Mouse (Mus musculus) liver (tissue): ENCODE measurements around the gene Mettl5.
"Not testable (repeated sequence)": the region's sequence is repeated elsewhere in the genome, so short reads cannot be mapped to it uniquely, and the experiment has no call there.

ENCODE experiments used
- DNase-seq: peaks from one replicate; pipeline ENCODE4 v3.0.0-alpha.2; 2020; ENCODE audit warnings: mixed read lengths

Mettl5 gene

DNA sequence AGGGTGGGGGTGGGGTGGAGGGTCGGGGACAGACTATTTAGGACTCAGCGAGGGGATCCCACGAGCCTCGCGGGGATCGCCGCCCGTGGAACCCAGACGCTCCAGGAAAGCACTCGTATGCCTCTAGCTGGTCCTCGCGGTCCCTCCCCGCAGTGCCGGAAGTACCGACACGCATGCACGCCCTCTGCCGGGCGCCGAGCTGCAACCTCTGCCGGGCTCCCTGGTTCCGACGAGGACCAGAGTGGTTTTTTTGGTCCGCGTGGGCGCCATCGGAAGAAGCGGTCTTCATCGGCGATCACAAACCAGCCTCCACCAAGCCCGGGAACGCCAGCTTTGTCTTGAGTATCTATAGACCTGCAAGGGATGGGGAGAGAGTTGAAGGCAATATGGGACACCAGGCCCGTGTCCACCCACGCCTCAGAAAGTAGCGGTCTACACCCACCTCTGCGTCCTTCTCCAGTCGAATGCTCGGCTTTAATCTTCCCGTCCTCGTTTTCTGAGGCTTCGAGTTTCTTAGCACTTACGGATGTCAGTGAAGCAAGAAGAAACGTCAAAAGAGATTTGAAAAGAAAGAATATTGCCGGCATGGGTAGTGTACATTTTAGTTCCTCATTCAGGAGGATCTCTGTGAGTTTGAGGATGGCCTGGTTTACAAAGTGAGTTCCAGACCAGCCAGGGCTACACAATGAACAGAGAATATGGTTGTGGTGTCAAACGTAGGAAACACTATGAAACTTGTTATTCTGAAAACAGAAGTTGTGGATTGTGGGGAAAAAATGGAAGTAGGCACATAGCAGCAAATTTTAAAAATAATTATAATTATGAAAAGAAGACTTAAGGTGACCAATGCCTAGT, at the start of gene Mettl5:
Mettl5 (minus strand) TSS at position 165 of the 855 bp plus-strand sequence.
- DNase-seq = peak; percentile 94

DNA sequence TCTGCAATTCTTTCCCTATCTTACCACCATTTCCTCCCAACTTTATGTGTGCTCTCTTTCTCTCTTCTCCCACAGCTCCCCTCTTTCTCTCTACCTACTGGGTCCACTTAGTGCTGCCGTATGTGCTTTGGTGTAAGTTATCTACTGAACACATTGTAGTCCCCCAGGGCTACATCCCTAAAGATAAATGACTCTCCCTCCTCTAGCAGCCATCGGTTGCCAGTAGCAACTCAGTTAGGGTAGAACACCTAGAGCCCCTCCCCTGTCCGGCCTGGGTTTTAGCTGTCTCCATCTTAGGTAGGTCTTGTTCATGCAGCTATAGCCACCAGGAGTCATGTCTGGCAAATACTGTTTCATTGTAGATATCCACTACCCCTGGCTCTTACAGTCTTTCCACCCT, 39.5 kb upstream of the Mettl5 start:
- peak; percentile 60 for DNase-seq

DNA sequence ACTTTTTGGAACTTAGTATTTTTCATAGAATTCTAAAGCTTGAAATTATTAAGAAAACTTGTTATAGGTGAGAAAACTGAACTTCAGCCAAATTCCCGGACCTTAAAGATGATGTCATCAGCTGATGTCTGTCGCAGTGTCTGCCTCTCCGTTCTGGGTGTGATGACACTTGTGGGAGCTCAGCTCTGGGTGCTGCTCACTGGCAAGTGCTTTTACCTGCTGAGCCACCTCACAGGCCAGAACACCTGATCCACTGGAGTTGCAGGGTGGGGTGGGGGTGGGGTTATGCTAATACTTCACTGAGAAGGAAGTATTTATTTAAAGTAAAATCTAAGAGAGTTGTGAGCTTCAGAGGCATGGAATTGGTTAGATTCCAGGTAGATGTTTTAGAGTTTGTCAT, 31.9 kb upstream of the Mettl5 start:
- DNase-seq = no peak

DNA sequence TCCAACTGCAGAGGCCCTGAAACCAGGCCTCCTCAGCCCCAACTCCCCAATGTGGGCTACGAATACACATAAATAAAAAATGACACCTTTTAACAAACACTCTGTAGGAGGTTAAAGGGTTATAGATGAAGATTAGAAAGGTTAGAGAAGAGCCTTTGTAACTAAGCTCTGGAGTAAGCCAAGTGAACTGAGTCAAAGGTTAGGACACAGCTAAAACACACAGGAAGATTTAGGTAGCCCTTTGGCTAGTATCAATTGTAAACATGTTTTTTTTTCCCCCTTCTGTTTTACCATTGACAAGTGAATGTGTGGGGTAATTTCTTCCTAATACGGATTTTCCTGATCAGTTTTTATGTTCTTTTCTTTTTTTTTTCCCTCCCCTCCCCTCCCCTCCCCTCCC, 27.4 kb upstream of the Mettl5 start:
- DNase-seq = no peak

DNA sequence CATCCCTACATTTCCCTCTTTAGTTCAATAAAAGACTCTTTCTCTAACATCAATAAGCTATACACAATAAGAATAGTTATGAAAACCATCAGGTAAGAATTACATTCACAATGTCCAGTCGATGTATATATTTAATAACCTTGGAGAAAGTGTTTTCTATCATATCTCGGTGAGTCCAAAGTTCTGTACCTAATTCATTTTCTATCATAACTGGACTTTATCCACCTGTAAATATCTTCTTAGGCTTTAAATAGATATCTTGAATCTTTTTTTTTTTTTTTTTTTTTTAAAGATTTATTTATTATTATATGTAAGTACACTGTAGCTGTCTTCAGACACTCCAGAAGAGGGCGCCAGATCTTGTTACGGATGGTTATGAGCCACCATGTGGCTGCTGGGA, 22.0 kb upstream of the Mettl5 start:
- not testable (repeated sequence) for DNase-seq

DNA sequence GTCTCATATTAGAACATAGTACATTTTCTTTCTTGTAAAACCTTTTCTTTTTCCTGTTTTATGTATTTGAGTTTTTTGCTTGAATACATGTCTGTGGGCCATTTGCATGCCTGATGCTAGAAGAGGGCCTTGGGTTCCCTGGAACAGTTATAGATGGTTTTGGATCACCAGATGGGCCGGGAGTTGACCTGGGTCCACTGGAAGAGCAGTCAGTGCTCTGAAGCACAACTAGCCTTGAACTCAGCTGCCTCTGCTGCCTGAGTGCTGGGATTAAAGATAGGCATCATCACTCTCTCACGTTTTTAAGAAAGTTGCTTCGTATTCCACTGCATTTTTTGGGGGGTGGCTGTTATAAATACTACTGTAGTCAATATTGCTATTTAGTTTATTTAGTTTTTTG, 18.1 kb upstream of the Mettl5 start:
- DNase-seq = no peak

DNA sequence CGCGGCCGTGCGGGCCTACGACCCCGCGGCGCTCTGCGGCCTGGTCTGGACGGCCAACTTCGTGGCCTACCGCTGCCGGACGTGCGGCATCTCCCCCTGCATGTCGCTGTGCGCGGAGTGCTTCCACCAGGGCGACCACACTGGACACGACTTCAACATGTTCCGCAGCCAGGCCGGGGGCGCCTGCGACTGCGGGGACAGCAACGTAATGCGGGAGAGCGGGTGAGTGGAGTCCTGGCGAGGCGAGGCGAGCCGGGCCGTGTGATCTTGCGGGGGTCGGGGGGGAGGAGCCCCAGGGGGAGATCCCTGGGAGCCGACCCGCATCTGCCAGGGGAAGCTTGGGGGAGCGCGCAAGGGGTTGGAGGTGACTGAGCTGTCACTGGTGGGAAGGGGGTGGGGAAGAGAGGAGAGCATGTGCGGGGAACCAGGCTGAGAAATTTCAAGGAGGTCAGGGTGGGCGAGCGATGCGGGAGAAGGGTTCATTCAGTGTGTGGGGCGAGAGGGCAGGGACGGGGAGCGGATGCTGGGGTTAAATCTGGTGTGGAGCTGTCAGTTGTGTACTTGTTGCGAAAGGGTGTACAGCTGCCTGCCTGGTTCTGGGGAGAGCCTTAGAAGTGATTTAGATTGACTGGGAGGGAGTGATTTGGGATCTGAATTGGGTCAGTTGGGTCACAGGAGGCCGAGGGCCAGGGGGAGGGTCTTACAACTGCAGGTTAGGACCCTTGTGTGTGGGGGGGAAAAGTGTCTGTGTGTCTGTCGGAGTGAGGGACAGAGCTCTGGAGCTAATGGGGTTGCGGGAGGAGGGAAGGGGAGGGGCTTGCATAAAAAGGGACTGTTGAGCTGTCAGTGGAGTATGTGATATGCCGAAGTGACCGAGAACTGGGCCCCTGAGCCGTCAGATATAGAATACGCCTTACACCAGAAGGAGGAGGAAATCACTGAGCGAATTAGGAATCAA, 12.5 kb upstream of the Mettl5 start:
- DNase-seq = peak; percentile 82

DNA sequence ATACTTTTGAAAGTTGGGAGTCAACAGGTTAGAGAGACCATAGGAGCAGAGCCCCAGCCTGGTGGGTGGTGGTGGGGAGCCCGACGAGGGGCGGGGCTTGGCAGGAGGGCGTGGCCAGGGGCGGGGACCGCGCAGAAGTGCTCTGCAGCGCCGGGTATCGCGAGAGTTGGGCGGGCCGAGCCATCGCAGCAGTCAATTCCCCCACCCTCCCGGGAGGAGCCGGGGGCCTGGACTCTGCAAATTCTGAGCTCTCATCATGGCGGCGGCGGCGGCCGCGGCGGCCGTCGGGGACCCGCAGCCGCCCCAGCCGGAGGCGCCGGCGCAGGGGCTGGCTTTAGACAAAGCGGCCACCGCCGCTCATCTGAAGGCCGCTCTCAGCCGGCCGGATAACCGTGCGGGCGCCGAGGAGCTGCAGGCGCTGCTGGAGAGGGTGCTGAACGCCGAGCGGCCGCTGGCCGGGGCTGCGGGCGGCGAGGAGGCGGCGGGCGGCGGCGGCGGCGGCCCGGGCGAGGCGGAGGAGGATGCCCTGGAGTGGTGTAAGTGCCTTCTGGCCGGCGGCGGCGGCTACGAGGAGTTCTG, 11.7 kb upstream of the Mettl5 start, which contains the start of gene Ubr3:
Ubr3 (plus strand) TSS at position 208 of the 579 bp plus-strand sequence.
- DNase-seq = peak; percentile 99

DNA sequence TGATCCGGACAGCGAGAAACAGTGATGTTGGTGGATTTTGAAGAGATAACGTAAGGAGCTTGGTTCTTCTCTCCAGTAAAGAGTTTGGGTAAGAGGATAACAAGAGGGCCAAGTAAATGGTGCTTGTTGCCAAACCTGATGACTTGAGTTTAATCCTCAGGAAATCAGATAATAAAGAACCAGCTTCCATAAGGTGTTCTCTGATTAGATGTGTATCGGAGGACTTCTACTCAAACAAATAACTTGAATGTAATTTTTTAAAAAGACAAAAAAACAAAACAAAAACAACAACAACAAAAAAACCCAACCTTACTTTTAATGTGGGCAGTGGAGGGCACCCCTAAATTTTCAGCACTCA, 10.8 kb upstream of the Mettl5 start:
- DNase-seq = no peak

DNA sequence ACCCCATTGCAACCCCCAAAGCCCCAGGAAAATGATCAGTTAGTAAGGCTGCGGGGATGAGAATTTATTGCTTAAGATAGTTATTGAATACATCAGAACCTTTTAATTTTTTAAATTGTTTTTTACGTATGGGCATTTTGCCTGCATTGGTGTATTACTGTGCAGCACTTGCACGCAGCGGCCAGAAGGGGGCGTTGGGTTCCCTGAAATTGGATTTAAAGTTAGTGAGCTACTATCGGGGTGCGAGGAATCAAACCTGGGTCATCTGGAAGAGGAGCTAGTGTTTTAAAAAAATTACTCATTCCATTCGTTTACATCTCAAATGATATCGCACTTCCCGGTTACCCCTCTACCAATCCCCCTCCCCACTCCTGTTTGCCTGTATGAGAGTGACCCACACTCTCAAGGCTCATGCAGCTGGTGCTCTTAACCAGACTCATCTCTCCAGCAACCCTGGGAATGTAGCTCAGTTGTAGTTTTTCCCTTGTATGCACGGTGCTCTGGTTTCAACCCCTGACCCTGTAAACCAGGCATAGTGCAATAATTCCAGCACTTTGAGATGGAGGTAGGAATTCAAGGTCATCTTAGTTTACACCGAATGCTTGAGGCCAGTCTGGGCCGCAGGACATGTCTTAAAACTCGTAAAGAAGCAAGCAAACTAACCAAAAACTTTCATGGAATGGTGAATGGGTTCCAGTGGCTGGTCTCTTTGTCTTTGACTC, 10.2 kb upstream of the Mettl5 start:
- peak; percentile 66 for DNase-seq

DNA sequence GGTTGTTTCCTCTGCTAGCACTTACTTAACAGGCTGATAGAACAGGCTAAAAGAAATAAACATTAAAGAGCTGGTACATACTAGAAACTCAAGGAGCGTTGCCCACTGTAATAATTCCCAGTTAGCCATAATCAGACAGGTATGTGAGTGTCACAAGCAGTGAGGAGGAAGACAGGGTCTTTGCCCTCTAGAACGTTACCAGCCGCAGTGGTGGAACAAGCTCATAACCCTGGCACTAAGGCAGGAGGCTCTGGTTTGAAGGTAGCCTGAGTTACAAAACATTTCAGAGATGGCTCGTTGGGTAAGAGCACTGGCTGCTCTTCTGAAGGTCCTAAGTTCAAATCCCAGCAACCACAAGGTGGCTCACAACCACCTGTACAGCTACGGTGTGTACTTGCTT, 8.5 kb upstream of the Mettl5 start:
- DNase-seq = no peak

DNA sequence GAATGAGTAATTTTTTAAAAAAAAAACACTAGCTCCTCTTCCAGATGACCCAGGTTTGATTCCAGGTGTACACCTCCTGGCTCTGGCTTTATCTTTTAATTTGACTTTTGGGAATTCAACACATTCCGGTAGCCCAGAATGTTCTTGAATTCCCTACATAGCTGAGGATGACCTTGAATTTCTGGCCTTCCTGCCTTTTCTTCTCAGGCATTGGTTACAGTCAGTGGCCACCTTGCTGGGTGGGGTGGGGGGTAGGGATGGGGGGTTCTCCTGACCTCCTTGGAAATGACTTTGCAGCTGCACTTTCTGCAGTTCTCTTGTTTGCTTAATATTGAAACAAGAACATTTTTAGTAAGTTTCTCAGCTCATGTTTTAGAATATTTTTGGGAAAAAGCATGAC, 7.7 kb upstream of the Mettl5 start:
- no peak for DNase-seq

DNA sequence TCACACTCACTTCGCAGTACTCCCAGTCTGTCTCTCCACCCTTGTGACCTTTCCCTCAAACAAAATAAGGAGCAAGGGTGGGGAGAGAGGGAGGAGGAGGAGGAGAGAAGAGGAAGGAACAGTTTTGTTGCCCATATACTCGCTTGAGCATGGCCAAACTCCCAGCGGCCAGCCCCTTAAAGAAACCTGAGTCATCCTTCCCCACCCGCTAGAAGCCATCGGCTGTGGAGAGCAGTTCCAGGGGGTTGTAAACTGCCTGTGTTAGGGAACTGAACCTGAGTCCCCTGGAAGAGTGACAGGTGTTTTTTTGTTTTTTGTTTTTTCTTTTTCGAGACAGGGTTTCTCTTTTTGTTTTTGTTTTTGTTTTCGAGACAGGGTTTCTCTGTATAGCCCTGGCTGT, 5.4 kb upstream of the Mettl5 start:
- DNase-seq = peak; percentile 18

DNA sequence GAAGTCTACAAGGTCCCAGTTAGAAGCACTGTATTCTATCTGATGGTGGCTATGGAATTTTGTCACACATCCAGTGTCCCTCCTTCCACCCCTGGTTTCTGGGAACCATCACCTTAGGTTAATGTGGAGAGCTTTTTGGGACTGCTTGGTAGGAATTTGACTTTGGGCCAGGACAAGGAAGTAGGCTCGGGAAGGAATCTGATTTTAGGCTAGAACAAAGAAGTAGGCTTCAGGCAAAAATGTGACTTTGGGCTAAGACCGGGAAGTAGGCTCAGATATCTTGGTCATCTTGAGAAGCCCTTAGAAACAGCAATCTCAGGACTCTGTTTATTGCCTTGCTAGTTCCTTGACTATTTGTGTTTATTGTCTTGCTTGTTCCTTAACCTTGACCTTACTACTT, 3.5 kb upstream of the Mettl5 start:
- no peak for DNase-seq

DNA sequence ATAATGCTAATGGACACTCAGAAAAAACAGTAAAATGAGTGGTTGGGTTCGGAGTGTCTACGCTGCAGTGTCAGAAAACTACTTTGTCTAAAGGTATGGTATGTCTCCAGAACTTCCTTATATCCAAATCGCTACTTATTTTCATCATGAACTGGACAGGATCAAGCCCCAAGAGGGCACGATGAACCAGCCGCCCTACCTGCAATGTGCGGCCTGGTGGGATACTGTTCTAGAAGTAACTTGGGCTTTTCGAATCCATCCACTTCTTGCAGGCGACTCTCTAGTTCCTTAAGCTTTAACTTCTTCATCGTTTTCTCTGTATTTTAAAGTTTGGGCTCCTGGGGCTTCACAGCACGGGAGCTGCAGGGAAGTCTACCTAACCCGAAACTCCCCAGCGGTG, 365 bp downstream of the Mettl5 start:
- peak; percentile 36 for DNase-seq

DNA sequence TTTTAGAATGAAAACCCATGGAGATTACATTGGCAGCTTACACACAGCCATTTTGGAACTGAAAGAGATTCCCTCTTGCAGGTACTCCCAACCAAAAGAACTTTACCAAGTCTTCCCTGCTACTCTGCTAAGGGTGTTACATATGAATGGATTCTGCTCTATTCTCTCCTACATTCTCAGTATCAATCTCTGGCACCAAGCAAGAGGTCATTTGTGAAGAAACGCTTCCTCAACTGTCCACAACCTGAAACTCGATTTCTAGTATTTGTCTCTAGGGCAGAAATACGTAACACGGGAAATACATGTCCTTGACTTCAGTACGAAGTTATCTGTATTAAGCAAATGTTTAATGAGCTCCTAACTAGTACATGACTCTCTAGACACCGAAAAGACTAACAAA, 834 bp downstream of the Mettl5 start:
- no peak for DNase-seq

DNA sequence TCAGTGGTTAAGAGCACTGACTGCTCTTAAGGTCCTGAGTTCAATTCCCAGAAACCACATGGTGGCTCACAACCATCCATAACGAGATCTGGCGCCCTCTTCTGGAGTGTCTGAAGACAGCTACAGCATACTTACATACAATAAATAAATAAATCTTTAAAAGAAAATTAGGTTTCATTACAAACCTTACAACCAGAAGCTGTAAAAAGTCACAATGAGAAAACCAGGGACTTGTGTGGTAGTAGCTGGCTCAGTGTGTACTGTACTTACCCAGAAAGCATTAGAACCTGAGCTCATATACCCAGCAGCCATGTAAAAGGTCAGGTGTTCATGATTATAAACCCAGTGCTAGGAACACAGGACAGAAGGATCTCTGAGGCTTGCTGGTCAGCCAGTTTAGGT, 1.4 kb downstream of the Mettl5 start:
- no peak for DNase-seq

DNA sequence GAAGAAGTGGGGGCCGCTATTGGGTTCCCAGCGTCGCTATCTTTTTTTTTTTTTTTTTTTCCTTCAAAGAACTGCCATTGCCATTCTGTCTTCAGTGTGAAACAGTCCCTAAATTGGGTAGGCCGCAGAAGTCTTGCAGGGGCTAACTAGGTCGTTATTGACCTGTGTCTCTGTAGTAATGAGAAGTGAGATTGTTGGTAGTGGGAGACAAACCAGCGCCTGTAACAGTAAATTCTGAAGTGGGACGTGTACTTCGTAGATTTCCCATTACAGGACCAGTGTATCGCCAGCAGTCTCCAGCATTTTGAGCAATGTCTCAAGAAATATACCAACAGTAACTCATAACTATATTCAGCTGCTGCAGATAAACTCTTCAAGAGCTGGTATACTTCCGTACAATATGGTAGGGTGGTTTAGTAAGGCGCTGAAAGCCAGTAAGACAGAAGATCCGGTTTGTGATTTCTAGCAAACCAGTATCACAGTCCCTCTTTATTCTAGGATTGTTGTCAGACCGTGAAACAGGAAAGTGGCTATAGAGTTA, 23.2 kb downstream of the Mettl5 start:
- no peak for DNase-seq

DNA sequence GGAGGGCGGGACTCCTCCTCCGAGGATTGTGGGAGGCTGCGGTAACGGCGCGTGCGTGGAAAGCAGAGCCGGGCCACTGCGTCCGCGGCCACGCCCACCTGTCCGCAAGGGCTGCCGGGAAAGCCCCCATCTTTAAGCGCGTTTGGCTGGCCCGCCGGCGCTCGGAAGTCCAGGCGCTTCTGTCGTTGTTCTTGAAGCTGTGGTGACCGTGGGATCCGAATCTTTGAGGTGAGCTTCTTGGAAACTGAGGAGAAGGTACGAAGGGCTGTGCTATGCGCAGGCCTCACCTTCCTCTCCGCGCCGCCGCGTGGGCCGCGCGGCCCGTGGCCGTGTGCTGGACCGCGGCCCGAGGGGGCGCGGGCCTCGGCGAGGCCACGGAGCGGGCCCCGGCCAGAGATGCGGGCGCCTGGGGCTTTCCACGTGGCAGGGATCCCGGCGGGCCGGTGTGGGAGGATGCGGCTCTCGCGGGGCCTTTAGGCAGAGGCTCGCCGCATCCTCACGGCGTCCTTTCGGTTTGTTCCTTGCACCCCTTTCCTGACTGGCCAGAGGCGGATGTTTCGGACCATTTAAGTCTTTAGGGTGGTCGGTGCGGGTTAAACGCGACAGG, 23.8 kb downstream of the Mettl5 start, which contains the start of gene Ssb:
Ssb (plus strand) TSS at position 78 of the 607 bp plus-strand sequence.
- DNase-seq = peak; percentile 96

DNA sequence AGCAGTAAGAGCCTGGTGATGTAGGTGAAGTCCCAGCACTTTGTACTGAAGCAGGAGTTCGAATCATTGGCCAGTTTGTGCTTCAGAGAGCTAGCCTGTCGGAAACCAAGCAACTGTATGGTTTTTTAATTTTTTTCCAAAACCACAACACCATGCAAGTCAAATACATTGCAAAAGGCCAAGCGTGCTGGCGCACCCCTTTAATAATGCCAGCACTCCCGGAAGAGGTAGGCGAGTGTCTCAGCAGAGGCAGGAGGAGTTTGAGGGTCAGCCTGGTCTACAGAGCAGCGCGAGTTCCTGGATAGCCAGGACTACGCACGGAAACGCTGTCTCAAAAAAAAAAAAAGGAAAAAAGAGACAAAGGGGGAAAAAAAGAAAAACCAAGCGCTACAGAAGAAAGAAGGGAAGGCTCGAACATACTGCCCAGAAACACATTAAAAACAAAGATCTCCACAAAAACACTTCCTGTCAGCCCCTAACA, 24.4 kb downstream of the Mettl5 start:
- DNase-seq = no peak

DNA sequence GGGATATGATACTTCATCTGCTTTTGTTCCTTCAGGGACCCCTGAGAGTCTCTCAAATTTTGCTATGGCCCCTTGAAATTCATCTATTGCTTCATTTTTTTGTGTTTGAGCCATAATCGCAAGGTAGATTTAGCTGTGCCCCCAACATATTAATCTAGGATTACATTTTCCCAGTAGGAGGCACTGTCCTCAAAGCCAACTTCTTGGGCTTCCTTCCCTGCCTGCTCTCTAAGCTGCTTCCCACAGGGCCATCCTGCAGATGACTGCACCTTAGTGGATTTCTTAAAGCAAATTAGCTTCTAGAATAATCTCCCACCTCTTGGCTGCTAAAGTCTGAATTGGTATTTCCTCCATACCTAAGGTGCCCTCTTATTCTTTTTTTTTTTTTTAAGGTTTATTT, 27.5 kb downstream of the Mettl5 start:
- DNase-seq = no peak

DNA sequence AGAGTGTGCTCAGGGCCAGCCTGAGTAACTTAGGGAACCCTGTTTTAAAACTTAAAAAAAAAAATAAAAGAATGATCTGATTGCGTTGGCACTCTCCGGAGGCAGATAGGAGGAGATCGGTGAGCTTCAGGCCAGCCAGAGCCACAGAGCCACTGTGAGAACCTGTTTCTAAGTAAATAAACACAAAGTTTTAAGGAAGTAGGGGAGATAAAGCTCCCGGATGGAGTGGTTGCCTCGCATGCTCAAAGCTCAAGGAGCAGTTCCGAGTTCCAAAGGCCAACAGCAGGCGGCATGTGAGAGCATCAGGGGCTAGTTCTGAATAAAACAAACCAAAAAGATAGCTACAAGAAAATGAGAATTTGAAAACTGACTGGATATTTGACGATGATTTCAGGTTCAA, 29.0 kb downstream of the Mettl5 start:
- peak; percentile 32 for DNase-seq
